Mouse (Mus musculus) kidney, postnatal 0 days (tissue): ENCODE measurements at regions not wholly inside any gene's neighbourhood (a gene's known extent, or its start where the extent isn't known, plus 50 kb on each side); places are given as distances from the start of the nearest gene placed in this dataset.

Experiments
- ATAC-seq: fragments of 200-750 bp; cut with Nextera tagmentation; replicated peaks from 2 replicates; pipeline ENCODE4 v1.8.0; 2017; ENCODE audit warnings: low read depth, moderate number of reproducible peaks, moderate TSS enrichment, moderate library complexity; ENCODE audit not compliant: low FRiP score
- DNase-seq: peaks from one replicate; pipeline ENCODE4 v3.0.0-alpha.2; 2016; ENCODE audit warnings: low spot score
- H3K27ac ChIP-seq: fragments of 300-500 bp; sonication (generic); 2 replicates; pipeline ENCODE4 v1.5.1; 2014; ENCODE audit warnings: mild to moderate bottlenecking
- H3K27me3 ChIP-seq: fragments of 300-500 bp; sonication (generic); 2 replicates; pipeline ENCODE4 v1.6.1; 2014; ENCODE audit warnings: low read length, mixed read lengths; ENCODE audit not compliant: insufficient read depth
- H3K36me3 ChIP-seq: fragments of 300-500 bp; sonication (generic); 2 replicates; pipeline ENCODE4 v1.6.1; 2014; ENCODE audit warnings: low read length, mixed read lengths; ENCODE audit not compliant: insufficient read depth
- H3K4me1 ChIP-seq: fragments of 300-500 bp; sonication (generic); replicated peaks from 2 replicates; pipeline ENCODE4 v1.6.1; 2014; ENCODE audit warnings: antibody characterized with exemption, low read length, mixed read lengths; ENCODE audit not compliant: insufficient read depth
- H3K4me2 ChIP-seq: fragments of 300-500 bp; sonication (generic); 2 replicates; pipeline ENCODE4 v1.6.1; 2014; ENCODE audit warnings: mild to moderate bottlenecking, low read length, moderate library complexity, mixed read lengths
- H3K4me3 ChIP-seq: fragments of 300-500 bp; sonication (generic); replicated peaks from 2 replicates; pipeline ENCODE4 v1.5.1; 2014; ENCODE audit warnings: low read depth, low read length
- H3K9ac ChIP-seq: fragments of 300-500 bp; sonication (generic); 2 replicates; pipeline ENCODE4 v1.6.1; 2014; ENCODE audit warnings: low read depth, low read length
- H3K9me3 ChIP-seq: fragments of 300-500 bp; sonication (generic); replicated peaks from 2 replicates; pipeline ENCODE4 v1.6.1; 2016; ENCODE audit warnings: low read length, inconsistent platforms, mixed read lengths
- CTCF ChIP-seq: IDR thresholded peaks from 2 replicates; pipeline ENCODE4 v1.5.1; 2016; ENCODE audit warnings: antibody characterized with exemption, low read depth, mild to moderate bottlenecking, moderate library complexity
- WGBS: fragments of 180-500 bp; shearing (Covaris S2); extraction: QIAGEN DNeasy Blood & Tissue Kit; methylation state at CpG from one replicate; pipeline ENCODE4 v1.1.7; 2014; 5-methylcytosine and 5-hydroxymethylcytosine counted together

DNA sequence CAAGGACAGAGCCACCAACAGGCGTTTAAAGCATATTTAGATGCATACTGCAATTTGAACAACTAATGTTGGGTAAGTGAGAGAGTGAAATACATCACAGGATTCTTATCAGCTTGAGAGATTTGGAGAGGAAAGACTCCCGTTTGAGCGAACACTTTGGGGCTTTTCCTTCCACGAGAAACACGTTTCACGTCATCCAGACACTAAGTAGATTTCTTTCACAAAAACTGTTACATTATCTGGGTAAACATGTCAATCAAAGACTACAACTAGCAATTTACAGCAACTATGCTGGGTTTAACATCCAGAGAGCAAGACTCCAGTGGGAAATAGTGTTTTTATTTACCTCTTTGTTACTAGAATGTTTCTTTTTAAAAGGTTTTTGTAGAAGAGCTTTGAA, 238.3 kb upstream of the Tenm2 start:
- no peak for TF ChIP-seq CTCF
- ATAC-seq, result no peak
- WGBS, result 62% methylated on average over 6 of the region's 6 CpGs

DNA sequence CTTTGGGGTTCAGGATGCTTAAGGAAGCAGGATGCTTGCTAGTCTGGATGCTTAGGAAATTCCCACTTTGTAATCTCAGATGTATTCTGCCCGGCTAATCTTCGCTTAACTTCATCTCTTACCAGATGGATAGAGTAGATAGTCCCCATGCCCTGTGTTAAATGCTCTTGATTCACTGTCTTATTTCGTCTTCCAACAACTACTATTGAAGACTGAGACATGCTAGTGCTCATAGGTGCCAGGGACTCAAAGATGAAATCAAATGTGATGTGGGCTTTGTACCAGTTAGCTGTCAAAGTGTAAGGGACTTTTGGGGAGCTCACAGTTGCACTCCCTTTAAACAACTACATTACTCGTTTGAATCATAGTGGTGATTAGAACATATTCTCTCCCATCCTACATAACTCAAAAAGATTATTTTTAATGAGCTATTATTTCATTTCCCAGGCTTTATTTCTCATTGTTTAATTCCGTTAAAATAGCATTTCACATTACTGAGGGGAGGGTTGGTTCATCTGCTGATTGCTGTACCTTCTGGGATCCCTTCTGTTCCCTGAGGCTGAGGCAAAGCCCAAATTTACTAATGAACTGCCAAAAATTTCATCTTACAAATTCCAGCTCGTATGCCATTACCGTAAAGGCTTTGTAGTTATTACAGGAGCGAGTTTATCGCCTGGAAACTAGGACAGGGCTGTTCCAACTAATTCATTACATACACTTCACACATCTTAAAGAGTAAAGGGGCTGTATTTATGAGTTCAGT, 228.1 kb upstream of the Tenm2 start:
- no peaks in the 10 kb centered on the region for H3K9me3 ChIP-seq
- TF ChIP-seq CTCF, result no peak
- H3K27ac ChIP-seq, result no peak overlapping the region
- no peaks in the 10 kb centered on the region for H3K4me1 ChIP-seq
- ATAC-seq (no peak), DNase-seq (no peak)
- H3K27me3 ChIP-seq, result no peaks in the 10 kb centered on the region
- no peak overlapping the region for H3K9ac ChIP-seq
- 87% methylated on average over 9 of the region's 9 CpGs for WGBS
- H3K4me2 ChIP-seq, result no peak overlapping the region
- no peaks in the 10 kb centered on the region for H3K36me3 ChIP-seq
- no peak overlapping the region for H3K4me3 ChIP-seq

More for the DNA sequence above, 238.3 kb upstream of the Tenm2 start:
- no peaks in the 10 kb centered on the region for H3K9me3 ChIP-seq
- H3K4me1 ChIP-seq, result no peaks in the 10 kb centered on the region
- no peak for DNase-seq
- no peak overlapping the region for H3K4me3 ChIP-seq
- H3K36me3 ChIP-seq, result no peaks in the 10 kb centered on the region
- no peaks in the 10 kb centered on the region for H3K27me3 ChIP-seq
- no peak overlapping the region for H3K9ac ChIP-seq
- no peak overlapping the region for H3K27ac ChIP-seq
- H3K4me2 ChIP-seq, result no peak overlapping the region

DNA sequence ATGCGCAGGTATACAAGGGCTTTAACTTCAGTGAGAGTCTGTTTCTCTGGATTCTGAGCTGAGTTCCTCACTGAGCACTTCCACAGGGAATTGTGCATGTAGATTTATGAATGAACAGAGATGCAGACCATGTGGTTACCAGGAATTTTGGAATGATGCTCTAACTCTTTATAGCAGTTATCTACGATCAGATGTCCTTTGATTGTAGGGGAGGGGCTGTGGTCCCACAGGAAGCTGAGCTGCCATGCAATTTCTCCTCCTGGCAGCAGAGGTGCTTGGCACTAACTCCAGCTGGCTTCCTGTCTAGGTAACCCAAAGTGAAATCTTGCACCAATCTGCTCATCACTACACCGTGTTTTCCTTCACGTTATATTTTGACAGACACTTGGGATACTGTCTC, 226.6 kb upstream of the Tenm2 start:
- no peaks in the 10 kb centered on the region for H3K36me3 ChIP-seq
- no peak for ATAC-seq
- no peak overlapping the region for H3K4me2 ChIP-seq
- no peak for TF ChIP-seq CTCF
- no peak for DNase-seq
- no peak overlapping the region for H3K9ac ChIP-seq
- H3K27me3 ChIP-seq, result no peaks in the 10 kb centered on the region
- H3K4me3 ChIP-seq, result no peak overlapping the region
- H3K9me3 ChIP-seq, result no peaks in the 10 kb centered on the region
- WGBS, result 68% methylated on average over 4 of the region's 4 CpGs
- no peaks in the 10 kb centered on the region for H3K4me1 ChIP-seq
- no peak overlapping the region for H3K27ac ChIP-seq

DNA sequence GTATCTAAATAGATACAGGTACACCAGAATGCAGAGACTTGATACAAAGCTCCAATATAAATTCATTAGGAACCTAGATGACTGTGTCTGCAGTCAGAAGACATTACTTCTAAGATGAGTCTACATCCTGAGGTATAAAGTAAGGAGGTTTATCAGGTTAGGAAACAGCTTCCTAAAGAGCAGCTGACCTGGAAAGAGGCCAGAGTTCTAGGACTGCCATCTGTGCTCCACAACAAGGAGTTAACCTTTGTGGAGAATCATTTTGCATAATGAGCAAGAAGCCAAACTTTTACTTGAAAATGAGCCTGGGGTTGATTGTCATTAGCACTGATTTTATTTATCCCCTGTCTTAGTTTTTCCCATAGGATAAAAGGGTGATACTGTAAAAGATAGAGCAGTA, 211.6 kb upstream of the Tenm2 start:
- no peak for DNase-seq
- Histone ChIP-seq H3K27ac (no peak overlapping the region), H3K4me2 (no peak overlapping the region), H3K9me3 (no peaks in the 10 kb centered on the region), H3K9ac (no peak overlapping the region), H3K4me3 (no peak overlapping the region), H3K4me1 (no peaks in the 10 kb centered on the region), H3K36me3 (no peaks in the 10 kb centered on the region), H3K27me3 (no peaks in the 10 kb centered on the region)
- no peak for TF ChIP-seq CTCF
- ATAC-seq, result no peak

DNA sequence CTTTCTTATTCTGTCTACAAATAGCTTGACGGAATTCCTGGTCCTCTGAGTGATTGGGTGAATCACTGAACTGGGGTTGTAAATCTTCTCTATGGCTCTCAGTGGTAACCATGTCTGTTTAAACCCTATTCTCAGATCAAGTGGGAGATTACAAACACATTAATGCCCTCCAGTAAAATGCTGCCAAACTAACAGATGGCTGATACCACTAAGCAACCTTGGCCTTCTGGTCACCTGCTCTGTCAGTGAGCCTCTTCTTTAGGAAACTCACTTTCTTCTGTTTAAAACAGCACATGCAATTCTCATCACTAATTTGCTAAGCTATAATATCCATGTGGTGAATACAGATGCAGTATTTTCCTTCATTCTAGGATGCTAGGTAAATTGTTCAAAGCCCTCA, 210.9 kb upstream of the Tenm2 start:
- no peaks in the 10 kb centered on the region for H3K36me3 ChIP-seq
- no peak overlapping the region for H3K27ac ChIP-seq
- no peak overlapping the region for H3K9ac ChIP-seq
- no peaks in the 10 kb centered on the region for H3K4me1 ChIP-seq
- 62% methylated on average over 1 of the region's 1 CpGs for WGBS
- no peak overlapping the region for H3K4me3 ChIP-seq
- no peak overlapping the region for H3K4me2 ChIP-seq
- no peak for DNase-seq
- no peak for TF ChIP-seq CTCF
- no peaks in the 10 kb centered on the region for H3K9me3 ChIP-seq
- no peaks in the 10 kb centered on the region for H3K27me3 ChIP-seq
- no peak for ATAC-seq

DNA sequence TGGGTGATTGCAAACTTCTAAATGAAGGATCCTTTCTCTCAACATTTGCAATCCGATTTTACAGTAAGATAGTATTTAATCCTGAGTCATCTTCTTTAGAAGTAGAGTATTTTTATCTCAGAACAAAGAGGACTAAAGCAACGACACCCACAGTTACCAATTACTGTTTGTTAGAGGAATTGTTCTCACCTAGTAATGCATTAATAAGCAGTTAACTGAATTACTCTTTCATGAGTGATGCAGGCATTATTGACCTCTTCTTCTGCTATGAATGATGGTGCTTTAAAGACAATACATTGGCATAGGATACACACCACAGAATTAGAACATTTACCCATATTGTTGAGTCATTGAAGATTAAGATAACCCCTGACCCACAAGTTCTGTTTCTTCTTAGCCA, 207.0 kb upstream of the Tenm2 start:
- Histone ChIP-seq H3K9me3 (no peaks in the 10 kb centered on the region), H3K4me1 (no peaks in the 10 kb centered on the region), H3K4me3 (no peak overlapping the region), H3K27me3 (no peaks in the 10 kb centered on the region), H3K9ac (no peak overlapping the region), H3K36me3 (no peaks in the 10 kb centered on the region), H3K27ac (no peak overlapping the region), H3K4me2 (no peak overlapping the region)
- no peak for TF ChIP-seq CTCF
- WGBS, result 73% methylated on average over 2 of the region's 2 CpGs
- no peak for DNase-seq
- no peak for ATAC-seq

DNA sequence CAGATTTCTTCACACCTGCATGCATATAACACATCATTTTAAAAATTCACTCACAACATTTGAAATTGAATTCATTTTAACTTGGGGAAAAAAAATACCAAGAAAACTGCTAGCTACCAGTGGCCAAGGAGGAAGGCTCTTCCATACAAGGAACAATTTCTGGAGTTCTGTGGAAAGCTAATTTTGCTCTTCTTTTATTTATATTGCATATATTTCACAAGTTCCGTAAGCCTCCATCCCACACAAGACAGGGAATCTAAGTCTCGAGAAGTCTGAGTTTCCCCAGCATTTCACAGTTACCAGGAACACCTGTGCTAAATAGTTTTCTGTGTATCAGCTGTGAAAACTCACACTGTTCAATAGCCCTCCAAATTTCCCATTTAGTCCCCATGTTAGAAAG, 198.8 kb upstream of the Tenm2 start:
- Histone ChIP-seq H3K9ac (no peak overlapping the region), H3K9me3 (no peaks in the 10 kb centered on the region), H3K27ac (no peak overlapping the region), H3K27me3 (no peaks in the 10 kb centered on the region), H3K4me3 (no peak overlapping the region), H3K36me3 (no peaks in the 10 kb centered on the region), H3K4me2 (no peak overlapping the region), H3K4me1 (no peaks in the 10 kb centered on the region)
- WGBS, result 68% methylated on average over 2 of the region's 2 CpGs
- DNase-seq, result no peak
- no peak for TF ChIP-seq CTCF
- ATAC-seq, result no peak
